Comparison of ENCODE assay signal across 27 mouse cellular contexts in the genomic region with DNA sequence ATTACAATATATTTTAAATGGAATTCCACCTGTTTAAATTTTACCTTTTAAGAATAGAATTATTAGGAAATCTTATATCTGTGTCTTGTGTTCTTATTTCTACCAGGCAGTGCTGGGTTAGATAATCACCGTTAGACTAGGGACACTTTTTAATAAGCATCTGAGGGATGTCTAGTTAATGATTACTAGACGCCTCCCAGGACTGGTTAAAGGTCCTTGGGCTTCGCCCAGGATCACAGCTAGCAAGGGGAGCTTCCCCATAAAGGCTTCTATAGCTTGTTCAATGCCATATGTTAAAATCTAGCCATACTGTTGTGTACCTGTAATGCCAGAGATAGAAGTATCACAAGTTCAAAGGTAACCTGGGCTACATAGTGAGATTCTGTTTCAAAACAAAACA. TPM values are rescaled to one million over a fixed set of nuclear protein-coding genes. Genes with fewer than 3 reads are reported as not detected.
DNase-seq lines count a peak whose midpoint lies in the region; ATAC-seq lines count a peak whose summit lies in the region.
"Had no signal": no experiment of that assay in that cellular context is flagged by ENCODE, and none has a peak within 500 bp of the region (broad histone marks: within the 10 kb centered on the region; RNA-seq: fewer than 3 reads in every experiment).

No protein-coding gene starts in this region.

- H3K27me3 ChIP-seq in kidney, embryonic 15.5 days: no peaks in the 10 kb centered on the region
- H3K27me3 ChIP-seq in liver, embryonic 16.5 days (ENCODE audit: control insufficient read depth, insufficient read depth, low read depth, low read length): no peaks in the 10 kb centered on the region
- no peaks in the 10 kb centered on the region for H3K27me3 ChIP-seq in midbrain, embryonic 16.5 days (ENCODE audit: control insufficient read depth, insufficient read depth, low read depth, low read length)
- no peaks in the 10 kb centered on the region for H3K27me3 ChIP-seq in midbrain, embryonic 13.5 days
- H3K27me3 ChIP-seq: CH12.LX; embryonic facial prominence, embryonic 12.5 days; hindbrain, embryonic 15.5 days; limb, embryonic 13.5 days; lung, embryonic 15.5 days; neural tube, embryonic 15.5 days; Patski had no signal

- WGBS in kidney, embryonic 15.5 days: 72% methylated on average over 3 of the region's 3 CpGs
- WGBS in liver, embryonic 16.5 days (ENCODE audit: insufficient replicate concordance): 66% methylated on average over 3 of the region's 3 CpGs
- 89% methylated on average over 3 of the region's 3 CpGs for WGBS in midbrain, embryonic 16.5 days
- 90% methylated on average over 3 of the region's 3 CpGs for WGBS in midbrain, embryonic 13.5 days

- no peak overlapping the region for H3K4me3 ChIP-seq in kidney, embryonic 15.5 days (replicated peaks)
- no peak overlapping the region for H3K4me3 ChIP-seq in liver, embryonic 16.5 days (ENCODE audit: low read depth, low read length)
- H3K4me3 ChIP-seq in midbrain, embryonic 16.5 days (ENCODE audit: low read depth, low read length): no peak overlapping the region
- H3K4me3 ChIP-seq in midbrain, embryonic 13.5 days (replicated peaks): no peak overlapping the region
- H3K4me3 ChIP-seq: embryonic facial prominence, embryonic 12.5 days; heart, embryonic 10.5 days; hindbrain, embryonic 15.5 days; limb, embryonic 13.5 days; lung, embryonic 15.5 days; midbrain, embryonic 10.5 days; neural tube, embryonic 15.5 days had no signal

- H3K36me3 ChIP-seq in kidney, embryonic 15.5 days: no peaks in the 10 kb centered on the region
- H3K36me3 ChIP-seq in liver, embryonic 16.5 days (ENCODE audit: control insufficient read depth, insufficient read depth): no peaks in the 10 kb centered on the region
- no peaks in the 10 kb centered on the region for H3K36me3 ChIP-seq in midbrain, embryonic 16.5 days (ENCODE audit: control insufficient read depth, insufficient read depth, low read length)
- H3K36me3 ChIP-seq in midbrain, embryonic 13.5 days: no peaks in the 10 kb centered on the region
- H3K36me3 ChIP-seq: embryonic facial prominence, embryonic 12.5 days; G1E; heart, embryonic 10.5 days; hindbrain, embryonic 15.5 days; limb, embryonic 13.5 days; lung, embryonic 15.5 days; midbrain, embryonic 10.5 days; neural tube, embryonic 15.5 days had no signal

- no peak for ATAC-seq in kidney, embryonic 15.5 days (replicated peaks; ENCODE audit: low FRiP score)
- 0 out of 2 replicates have a peak, but pooled peaks have one; percentile 25 for ATAC-seq in liver, embryonic 16.5 days (ENCODE audit: low read depth)
- ATAC-seq in midbrain, embryonic 16.5 days: no peak
- ATAC-seq in midbrain, embryonic 13.5 days: no peak
- ATAC-seq: Patski had no signal

- H3K9ac ChIP-seq in kidney, embryonic 15.5 days: no peak overlapping the region
- no peak overlapping the region; the same call in 1 of the 2 replicates for H3K9ac ChIP-seq in liver, embryonic 16.5 days (ENCODE audit: low read depth, low read length)
- no peak overlapping the region for H3K9ac ChIP-seq in midbrain, embryonic 16.5 days (ENCODE audit: low read depth, low read length)
- no peak overlapping the region for H3K9ac ChIP-seq in midbrain, embryonic 13.5 days (replicated peaks)
- H3K9ac ChIP-seq: embryonic facial prominence, embryonic 12.5 days; hindbrain, embryonic 15.5 days; limb, embryonic 13.5 days; lung, embryonic 15.5 days; neural tube, embryonic 15.5 days had no signal

- H3K4me1 ChIP-seq in kidney, embryonic 15.5 days: peaks cover 11% of the 10 kb centered on the region
- H3K4me1 ChIP-seq in liver, embryonic 16.5 days (ENCODE audit: control insufficient read depth, low read depth, low read length): peaks cover 41% of the 10 kb centered on the region
- H3K4me1 ChIP-seq in midbrain, embryonic 16.5 days (ENCODE audit: control insufficient read depth, insufficient read depth, low read length): no peaks in the 10 kb centered on the region
- H3K4me1 ChIP-seq in midbrain, embryonic 13.5 days (replicated peaks): no peaks in the 10 kb centered on the region
- H3K4me1 ChIP-seq: hindbrain, embryonic 15.5 days; limb, embryonic 13.5 days had no signal

- peak; percentile 56 to 84 for DNase-seq in kidney, adult 8-10 months
- DNase-seq in kidney, adult 9 months: peak; percentile 90
- peak; percentile 51 to 81 for DNase-seq in kidney, postnatal 36 days
- DNase-seq in spleen, postnatal 14 days (ENCODE audit: low spot score in 2 of 2): no peak
- DNase-seq: adrenal gland, adult 2 months; B cell, adult 2 months; cerebellum, adult 11 months; cerebellum, adult 9-11 months; gastrocnemius, postnatal 36 days; heart, postnatal 4 days; right cerebral cortex, adult 18-20 months; thymus, postnatal 14 days had no signal

- no peaks in the 10 kb centered on the region for H3K9me3 ChIP-seq in kidney, embryonic 15.5 days (replicated peaks)
- no peaks in the 10 kb centered on the region for H3K9me3 ChIP-seq in liver, embryonic 16.5 days (replicated peaks; ENCODE audit: control insufficient read depth, low read length)
- H3K9me3 ChIP-seq in midbrain, embryonic 16.5 days (replicated peaks; ENCODE audit: control insufficient read depth, low read length, poor library complexity, severe bottlenecking): no peaks in the 10 kb centered on the region
- H3K9me3 ChIP-seq in midbrain, embryonic 13.5 days: no peaks in the 10 kb centered on the region
- H3K9me3 ChIP-seq: embryonic facial prominence, embryonic 12.5 days; G1E; heart, embryonic 10.5 days; hindbrain, embryonic 15.5 days; limb, embryonic 13.5 days; lung, embryonic 15.5 days; midbrain, embryonic 10.5 days; neural tube, embryonic 15.5 days had no signal

- H3K27ac ChIP-seq in kidney, embryonic 15.5 days: no peak overlapping the region
- H3K27ac ChIP-seq in liver, embryonic 16.5 days (ENCODE audit: low read length): peak overlapping the region; percentile 73
- no peak overlapping the region for H3K27ac ChIP-seq in midbrain, embryonic 16.5 days (ENCODE audit: low read length)
- H3K27ac ChIP-seq in midbrain, embryonic 13.5 days: no peak overlapping the region
- H3K27ac ChIP-seq: embryonic facial prominence, embryonic 12.5 days; heart, embryonic 10.5 days; hindbrain, embryonic 15.5 days; limb, embryonic 13.5 days; lung, embryonic 15.5 days; midbrain, embryonic 10.5 days; neural tube, embryonic 15.5 days had no signal

- H3K4me2 ChIP-seq in kidney, embryonic 15.5 days: no peak overlapping the region
- no peak overlapping the region for H3K4me2 ChIP-seq in liver, embryonic 16.5 days (ENCODE audit: low read depth, low read length)
- no peak overlapping the region for H3K4me2 ChIP-seq in midbrain, embryonic 16.5 days (ENCODE audit: low read length)
- H3K4me2 ChIP-seq in midbrain, embryonic 13.5 days (replicated peaks): no peak overlapping the region
- H3K4me2 ChIP-seq: embryonic facial prominence, embryonic 12.5 days; hindbrain, embryonic 15.5 days; limb, embryonic 13.5 days; lung, embryonic 15.5 days; neural tube, embryonic 15.5 days had no signal

RNA-seq across cellular contexts. Expression of a gene that starts 16.4 kb away (rescaled TPM):
- 593 and 603 TPM in 2 replicates for polyA plus RNA-seq in kidney, embryonic 15.5 days (2015; fragmentation: Nextera tagmentation; extraction: Ambion mirVana)
- polyA plus RNA-seq in liver, embryonic 16.5 days (2015; fragmentation: Nextera tagmentation; extraction: Ambion mirVana): 273 and 294 TPM in 2 replicates
- polyA plus RNA-seq in midbrain, embryonic 16.5 days (2015; fragmentation: Nextera tagmentation; extraction: Ambion mirVana): 426 and 452 TPM in 2 replicates
- polyA plus RNA-seq in midbrain, embryonic 13.5 days (2015; fragmentation: Nextera tagmentation; extraction: Ambion mirVana): 506 and 554 TPM in 2 replicates

RNA-seq across cellular contexts. Expression of a gene that starts 39.6 kb away (rescaled TPM):
- 0.82 and 0.96 TPM in 2 replicates for polyA plus RNA-seq in kidney, embryonic 15.5 days (2015; fragmentation: Nextera tagmentation; extraction: Ambion mirVana)
- polyA plus RNA-seq in liver, embryonic 16.5 days (2015; fragmentation: Nextera tagmentation; extraction: Ambion mirVana): 27.0 and 39.5 TPM in 2 replicates
- polyA plus RNA-seq in midbrain, embryonic 16.5 days (2015; fragmentation: Nextera tagmentation; extraction: Ambion mirVana): 0.45 and 0.56 TPM in 2 replicates
- 0.62 and 0.79 TPM in 2 replicates for polyA plus RNA-seq in midbrain, embryonic 13.5 days (2015; fragmentation: Nextera tagmentation; extraction: Ambion mirVana)
- polyA plus RNA-seq: cortical plate, adult 2 months; G1E had no signal

Comparison
In these comparisons a context has a peak if more than half of its experiments do, and no peak if none do; other contexts are left out.
1. DNase-seq: peak in kidney, adult 8-10 months (2 of 2), kidney, adult 9 months (single experiment) and kidney, postnatal 36 days (2 of 2); none in spleen, postnatal 14 days (0 of 2).
2. RNA of a gene that starts 39.6 kb away (polyA plus RNA-seq): 27.0 to 39.5 TPM in liver, embryonic 16.5 days; 0.82 to 0.96 TPM in kidney, embryonic 15.5 days, 0.62 to 0.79 TPM in midbrain, embryonic 13.5 days and 0.45 to 0.56 TPM in midbrain, embryonic 16.5 days; every median in the first group is over 10 times any median in the second.